Mouse (Mus musculus): ENCODE measurements around the gene Dclk2.
A peak's percentile ranks its signal among the peaks of the same experiment; 100 is the strongest.

Gene Dclk2

DNA sequence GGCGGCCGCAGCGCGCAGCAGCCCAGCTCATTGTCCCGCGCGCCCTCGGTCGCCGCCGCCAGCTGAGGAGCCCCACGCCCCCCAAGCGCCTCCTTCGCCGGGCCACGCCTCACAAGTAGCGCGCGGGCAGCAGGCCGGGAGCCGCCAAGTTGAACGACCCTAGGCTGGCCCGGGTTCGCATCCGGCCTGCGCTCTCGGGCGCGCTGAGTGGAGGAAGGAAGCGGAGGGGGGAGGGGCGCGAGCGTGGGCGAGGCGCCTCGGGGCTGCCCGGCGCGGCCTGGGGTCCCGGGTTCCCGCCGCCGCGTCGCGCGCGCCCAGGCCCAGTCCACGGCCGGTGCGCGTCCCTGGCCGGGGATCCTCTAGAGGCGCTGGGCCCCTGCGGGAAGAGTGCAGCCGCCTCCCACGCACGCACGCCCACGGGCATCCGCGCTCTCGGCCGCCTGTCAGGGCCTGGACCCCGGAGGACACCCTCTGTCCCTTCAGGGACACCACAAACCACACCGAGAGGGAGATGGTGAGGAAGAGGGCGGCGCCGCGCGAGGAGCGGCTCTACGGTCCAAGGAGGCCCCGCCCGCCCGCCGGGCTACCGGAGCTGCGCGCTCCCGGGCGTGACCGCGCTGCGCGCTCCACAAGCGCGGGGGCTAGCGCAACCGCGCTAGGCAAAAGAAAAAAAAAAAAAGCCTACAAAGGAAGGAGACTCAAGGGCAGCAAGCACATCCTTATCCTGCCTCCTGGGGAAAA lies at the start of gene Dclk2:
Dclk2 (minus strand) TSS at position 510 of the 741 bp plus-strand sequence.
- DNase-seq, result peak; percentile 81

GRCm38 (mm10) chr3:86962665-86963435 lies 42.2 kb upstream of the Dclk2 start:
- no peak for DNase-seq

DNA sequence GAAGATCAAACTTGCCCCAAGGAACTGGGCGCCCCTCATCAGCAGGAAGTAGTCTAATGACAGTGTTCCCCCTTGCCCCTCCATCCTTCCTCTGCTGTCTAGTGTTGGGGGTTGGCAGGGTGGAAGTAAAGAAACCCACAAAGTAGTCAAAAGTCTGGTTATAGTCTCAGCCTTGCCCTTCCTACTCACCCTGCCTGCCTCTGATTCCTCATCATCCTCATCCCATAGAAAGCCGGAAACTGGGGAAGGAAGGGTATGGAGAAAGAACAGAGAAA lies 40.7 kb upstream of the Dclk2 start:
- no peak for DNase-seq

GRCm38 (mm10) chr3:86960656-86961394 lies 40.2 kb upstream of the Dclk2 start:
- DNase-seq, result no peak

DNA sequence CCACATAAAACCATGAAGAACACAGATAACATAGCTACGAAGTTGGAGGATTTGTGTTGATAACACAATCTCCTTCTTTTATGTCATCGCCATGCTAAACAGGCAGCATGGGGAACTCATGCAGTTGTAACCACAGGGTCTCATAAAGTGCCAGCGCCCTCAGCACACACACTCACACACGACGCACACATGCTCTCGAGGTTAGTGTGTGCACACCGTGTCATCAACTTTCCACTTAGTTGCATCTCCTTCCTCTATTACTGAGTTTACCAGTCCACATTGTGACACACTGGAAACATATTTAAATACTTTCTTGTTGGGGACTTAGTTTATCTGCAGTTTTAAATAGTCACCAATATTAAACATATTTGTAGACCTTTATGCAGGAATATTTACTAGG lies 38.4 kb upstream of the Dclk2 start:
- DNase-seq, result no peak

DNA sequence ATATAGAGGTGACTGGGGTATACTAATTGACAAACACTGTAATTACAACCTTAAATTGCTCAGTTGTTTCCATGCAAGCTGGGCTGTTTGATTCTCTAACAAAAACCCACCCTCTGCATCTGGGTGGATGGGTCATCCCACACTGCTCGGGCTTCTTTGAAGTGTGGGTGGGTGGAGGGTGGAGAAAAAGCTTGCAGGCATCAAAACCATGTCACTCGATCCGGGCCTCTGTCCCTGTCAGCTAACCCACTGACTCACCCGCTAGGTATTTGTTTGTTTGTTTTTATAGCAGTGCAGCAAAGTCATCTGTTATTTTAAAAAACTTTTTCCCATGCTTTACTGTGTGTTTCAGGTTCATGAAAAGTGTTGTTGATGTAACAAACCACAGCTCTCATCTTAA lies 34.7 kb upstream of the Dclk2 start:
- DNase-seq, result no peak

DNA sequence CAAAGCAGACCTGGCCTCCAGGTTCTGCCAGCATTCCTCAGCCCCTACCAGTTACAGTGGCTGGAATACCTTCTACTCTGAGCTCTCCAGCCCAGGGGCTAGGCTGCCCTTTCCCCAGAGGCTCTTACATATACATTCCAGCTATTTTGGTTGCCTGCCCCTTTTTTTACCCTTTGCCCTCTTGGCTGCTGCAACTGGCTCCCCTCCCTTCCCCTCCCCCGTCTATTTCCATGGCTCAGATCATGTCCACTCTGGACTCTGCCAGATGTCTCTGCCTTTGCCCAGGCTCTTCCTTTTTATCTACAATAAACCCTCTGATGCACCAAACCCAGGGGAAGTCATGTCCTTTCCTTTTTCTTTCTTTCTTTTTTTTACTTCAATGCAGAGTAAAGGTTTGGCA lies 33.9 kb upstream of the Dclk2 start:
- no peak for DNase-seq

DNA sequence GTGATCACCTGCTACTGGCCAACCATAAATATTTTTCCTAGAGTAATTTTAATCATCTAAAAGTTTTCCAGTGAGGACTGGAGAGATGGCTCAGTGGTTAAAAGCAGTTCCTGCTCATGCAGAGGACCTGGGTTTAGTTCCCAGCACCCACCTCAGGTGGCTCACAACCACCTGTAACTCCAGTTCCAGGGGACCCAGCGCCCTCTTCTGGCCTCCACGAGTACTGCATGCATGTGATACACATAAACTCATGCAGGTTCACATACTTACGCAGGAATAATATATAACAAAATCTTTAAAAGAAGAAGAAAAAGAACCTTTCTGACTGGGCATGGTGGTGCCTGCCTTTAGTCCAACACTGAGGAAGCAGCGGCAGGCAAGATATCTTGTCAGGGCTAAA lies 33.2 kb upstream of the Dclk2 start:
- DNase-seq, result no peak

- DNase-seq, result no peak
Observed at GRCm38 (mm10) chr3:86950652-86951051, 30.0 kb upstream of the Dclk2 start.

- peak; percentile 66 for DNase-seq
Observed at GRCm38 (mm10) chr3:86936254-86936836, 15.7 kb upstream of the Dclk2 start.

GRCm38 (mm10) chr3:86933446-86933845 lies 12.8 kb upstream of the Dclk2 start:
- no peak for DNase-seq

GRCm38 (mm10) chr3:86923686-86924085 lies 3.0 kb upstream of the Dclk2 start:
- no peak for DNase-seq

DNA sequence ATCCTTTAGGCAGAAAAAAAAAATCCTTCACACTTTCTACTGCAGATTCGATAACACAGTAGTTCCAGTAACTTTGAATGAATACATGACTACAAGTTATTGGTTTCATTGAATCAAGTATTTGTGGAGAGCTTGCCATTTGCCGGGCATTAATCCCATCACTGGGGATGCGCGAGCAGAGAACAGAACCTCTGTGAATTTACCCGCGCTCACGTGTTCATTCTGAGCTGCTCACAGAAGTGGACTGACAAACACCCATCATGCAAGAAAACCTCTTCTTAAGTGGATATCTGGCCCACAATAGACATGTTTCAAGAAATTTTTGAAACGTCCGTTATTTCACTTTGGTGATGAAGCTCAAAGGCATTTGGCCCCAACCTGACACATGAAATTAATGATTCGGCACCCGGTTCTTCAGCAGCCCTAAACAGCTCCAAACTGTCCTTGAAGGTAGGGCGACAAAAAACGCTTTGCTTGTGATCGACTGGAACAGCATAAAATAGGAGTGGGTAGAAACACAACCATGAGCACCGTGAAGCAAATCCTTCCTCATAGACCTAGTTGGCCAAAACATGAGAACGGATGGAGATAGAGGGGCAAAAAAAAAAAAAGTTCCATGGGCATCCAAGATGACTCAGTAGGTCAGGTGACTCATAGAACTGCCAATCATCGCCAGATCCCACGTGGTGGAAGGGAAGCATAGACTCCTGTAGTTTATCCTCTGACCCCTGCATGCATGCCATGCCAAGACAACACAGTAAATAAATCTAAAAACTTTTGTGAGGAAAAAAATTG lies 726 bp upstream of the Dclk2 start:
- DNase-seq, result no peak

GRCm38 (mm10) chr3:86919641-86920342 lies 860 bp downstream of the Dclk2 start:
- peak; percentile 22 for DNase-seq

GRCm38 (mm10) chr3:86917048-86917447 lies 3.6 kb downstream of the Dclk2 start:
- no peak for DNase-seq

- no peak for DNase-seq
Observed at GRCm38 (mm10) chr3:86916626-86917025, 4.0 kb downstream of the Dclk2 start.

GRCm38 (mm10) chr3:86915291-86915690 lies 5.4 kb downstream of the Dclk2 start:
- no peak for DNase-seq

GRCm38 (mm10) chr3:86914316-86914715 lies 6.3 kb downstream of the Dclk2 start:
- no peak for DNase-seq

DNA sequence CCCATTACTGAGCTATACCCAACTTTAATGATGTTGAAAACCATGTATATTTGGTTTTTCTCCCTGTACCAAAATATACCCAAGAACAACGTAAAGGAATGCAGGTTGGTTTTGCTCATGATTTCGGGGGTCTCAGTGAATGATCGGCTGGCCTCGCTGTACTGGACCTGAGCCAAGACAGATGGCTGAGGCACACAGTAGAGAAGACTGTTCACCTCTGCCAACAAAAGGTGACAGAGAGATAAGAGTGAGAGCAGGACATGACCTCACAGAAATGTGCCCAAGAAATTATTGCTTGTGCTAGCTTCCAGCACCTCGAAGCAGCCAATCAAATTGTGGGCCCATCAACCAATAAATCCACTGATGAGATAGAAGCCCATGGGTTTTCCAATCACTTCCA lies 22.3 kb downstream of the Dclk2 start:
- no peak for DNase-seq

- no peak for DNase-seq
Observed at GRCm38 (mm10) chr3:86897551-86897950, 23.1 kb downstream of the Dclk2 start.

DNA sequence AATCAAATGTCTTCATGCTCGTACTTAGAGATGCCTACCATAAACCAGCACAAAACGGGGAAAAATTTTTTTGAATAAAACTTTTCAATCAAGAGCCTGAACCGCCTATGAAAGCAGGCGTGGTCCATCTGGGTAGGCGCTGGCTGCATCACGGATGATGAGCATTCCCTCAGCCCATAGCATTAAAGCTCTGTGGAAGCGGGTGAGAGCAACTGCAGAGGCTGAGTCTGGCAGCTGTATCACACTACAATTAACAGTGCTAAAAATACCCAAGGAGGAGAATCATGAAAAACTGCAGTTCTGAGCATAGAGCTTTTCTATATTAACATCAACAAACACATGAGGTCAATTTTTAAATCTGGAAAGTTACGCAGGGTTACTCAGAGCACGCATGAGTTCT lies 23.6 kb downstream of the Dclk2 start:
- DNase-seq, result peak; percentile 52

- no peak for DNase-seq
Observed at GRCm38 (mm10) chr3:86894491-86894890, 26.2 kb downstream of the Dclk2 start.
